Mouse (Mus musculus): ENCODE measurements around the gene Rin3.

- TF ChIP-seq CTCF (IDR thresholded peaks at IDR 0.05; ENCODE audit: low read depth) = no peak
- TF ChIP-seq EP300 (IDR thresholded peaks at IDR 0.05; ENCODE audit: low read depth) = peak; percentile 31; the same call in 1 of the 2 replicates
These were observed 4.0 kb downstream of the Rin3 start for GRCm38 (mm10) chr12:102286681-102287414.
